Mouse (Mus musculus) heart, embryonic 10.5 days (tissue): Measurements from ENCODE around the gene Sds. TPM values are rescaled to one million over a fixed set of nuclear protein-coding genes. Genes with fewer than 3 reads are reported as not detected.

Experiments used
- DNase-seq: peaks from one replicate; pipeline ENCODE4 v3.0.0-alpha.2; 2017; ENCODE audit warnings: low spot score
- H3K27ac ChIP-seq: fragments of 300-500 bp; sonication (generic); 2 replicates; pipeline ENCODE4 v1.5.1; 2016; ENCODE audit warnings: mild to moderate bottlenecking
- H3K27me3 ChIP-seq: fragments of 300-500 bp; sonication (generic); 2 replicates; pipeline ENCODE4 v1.6.1; 2016; ENCODE audit warnings: mild to moderate bottlenecking; ENCODE audit not compliant: poor library complexity, insufficient read depth, severe bottlenecking
- H3K36me3 ChIP-seq: fragments of 300-500 bp; sonication (generic); 2 replicates; pipeline ENCODE4 v1.6.1; 2016; ENCODE audit warnings: mild to moderate bottlenecking, moderate library complexity
- H3K4me1 ChIP-seq: fragments of 300-500 bp; sonication (generic); 2 replicates; pipeline ENCODE4 v1.6.1; 2016; ENCODE audit warnings: mild to moderate bottlenecking
- H3K4me3 ChIP-seq: fragments of 300-500 bp; sonication (generic); 2 replicates; pipeline ENCODE4 v1.5.1; 2016; ENCODE audit warnings: mild to moderate bottlenecking, moderate library complexity
- H3K9me3 ChIP-seq: fragments of 300-500 bp; sonication (generic); 2 replicates; pipeline ENCODE4 v1.6.1; 2016; ENCODE audit warnings: mild to moderate bottlenecking, moderate library complexity
- WGBS: fragments of 180-500 bp; shearing (Covaris S2); methylation state at CpG from one replicate; pipeline ENCODE4 v1.1.7; 2016; 5-methylcytosine and 5-hydroxymethylcytosine counted together
- polyA plus RNA-seq: library from polyadenylated mRNA; unstranded; fragments of >200 nt; fragmentation: Nextera tagmentation; extraction: Ambion mirVana; gene quantifications from 2 replicates; pipeline ENCODE4 v1.2.1, GENCODE M21; 2016

Gene Sds
- polyA plus RNA-seq, 1 experiment from 2014 or later, result 0.23 TPM

GRCm38 (mm10) chr5:120435731-120436501, 40.4 kb upstream of the Sds start:
- peak overlapping the region; percentile 58 for H3K4me3 ChIP-seq
- H3K27ac ChIP-seq, result no peak overlapping the region
- H3K4me1 ChIP-seq, result peaks cover 52% of the 10 kb centered on the region
- no peaks in the 10 kb centered on the region for H3K36me3 ChIP-seq
- under 1% methylated on average over 46 of the region's 47 CpGs for WGBS
- no peak for DNase-seq
- no peaks in the 10 kb centered on the region for H3K9me3 ChIP-seq
- peaks cover 100% of the 10 kb centered on the region for H3K27me3 ChIP-seq

DNA sequence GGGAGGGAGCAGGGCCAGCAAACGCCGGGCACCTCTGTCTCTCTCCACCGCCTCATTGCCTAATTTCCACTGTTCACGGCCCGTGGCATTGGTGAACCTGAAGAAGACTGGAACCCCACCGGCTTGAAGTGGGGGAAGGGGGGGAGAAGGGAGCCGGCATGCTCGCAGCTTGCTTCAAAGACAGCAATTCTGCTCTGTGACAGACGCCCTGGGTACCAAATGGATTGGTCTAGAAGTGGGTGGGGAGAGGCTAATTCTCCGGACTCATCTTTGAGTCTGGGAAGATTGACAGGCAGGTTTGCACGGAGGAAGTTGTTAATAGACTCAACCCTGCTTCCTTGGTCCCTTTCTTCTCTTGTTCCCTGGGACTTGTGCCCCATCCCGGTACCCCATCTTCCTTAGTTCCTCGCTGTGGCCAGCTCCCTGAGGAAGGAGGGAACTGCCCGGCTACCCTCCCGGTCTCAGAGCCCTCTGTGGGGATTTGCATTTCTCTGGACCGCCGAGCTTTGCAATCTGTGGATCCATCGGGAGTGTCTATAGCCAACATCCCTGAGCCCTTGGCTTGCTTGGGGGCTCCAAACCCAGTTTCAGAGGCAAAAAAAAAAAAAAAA, 39.3 kb upstream of the Sds start:
- under 1% methylated on average over 18 of the region's 18 CpGs for WGBS
- no peak for DNase-seq
- H3K36me3 ChIP-seq, result no peaks in the 10 kb centered on the region
- peaks cover 94% of the 10 kb centered on the region for H3K27me3 ChIP-seq
- H3K9me3 ChIP-seq, result no peaks in the 10 kb centered on the region
- H3K4me1 ChIP-seq, result peaks cover 44% of the 10 kb centered on the region
- H3K27ac ChIP-seq, result no peak overlapping the region
- H3K4me3 ChIP-seq, result no peak overlapping the region

DNA sequence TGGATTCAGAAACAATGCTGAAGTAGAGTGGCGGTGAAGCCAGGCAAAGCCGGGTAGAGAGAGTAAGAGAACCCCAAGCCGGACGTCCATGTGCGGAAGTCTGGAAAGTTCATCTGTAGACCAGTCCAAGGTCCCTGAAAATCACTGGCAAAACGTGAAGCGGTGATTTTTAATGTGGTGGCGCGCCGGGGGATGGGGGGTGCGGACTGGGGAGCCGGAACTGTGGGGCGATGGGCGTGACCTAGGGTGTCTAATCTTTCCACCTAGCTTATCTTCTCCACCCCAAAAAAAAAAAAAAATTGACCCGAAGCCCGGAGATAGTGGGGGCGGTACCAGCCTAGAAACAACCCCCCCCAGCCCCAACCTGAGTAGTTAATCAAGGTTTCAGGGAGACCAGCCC, 38.8 kb upstream of the Sds start:
- peaks cover 38% of the 10 kb centered on the region for H3K4me1 ChIP-seq
- H3K27me3 ChIP-seq, result peaks cover 94% of the 10 kb centered on the region
- H3K4me3 ChIP-seq, result peak overlapping the region; percentile 41; the same call in 1 of the 2 replicates
- DNase-seq, result no peak
- H3K27ac ChIP-seq, result no peak overlapping the region
- WGBS, result under 1% methylated on average over 17 of the region's 17 CpGs
- no peaks in the 10 kb centered on the region for H3K9me3 ChIP-seq
- no peaks in the 10 kb centered on the region for H3K36me3 ChIP-seq

DNA sequence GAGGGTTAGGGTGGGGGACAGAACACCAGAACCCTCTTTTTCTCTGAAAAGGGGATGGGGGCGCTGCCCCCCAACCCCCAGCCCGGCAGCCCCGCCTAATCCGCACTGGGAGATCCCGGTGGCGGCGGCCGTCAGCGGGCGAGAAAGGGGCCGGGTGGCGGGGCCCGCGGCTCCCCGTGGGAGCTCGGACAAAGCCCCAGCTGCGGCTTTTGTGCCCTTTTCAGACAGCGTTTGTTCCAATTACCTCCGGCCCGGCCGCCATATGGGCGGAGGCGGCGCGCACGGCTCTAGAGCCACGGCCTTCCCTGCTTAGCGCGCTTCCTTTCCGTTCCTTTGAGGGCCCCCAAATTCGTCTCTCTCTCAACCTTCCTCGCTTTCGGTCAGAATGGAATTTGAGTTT, 38.3 kb upstream of the Sds start:
- peaks cover 37% of the 10 kb centered on the region for H3K4me1 ChIP-seq
- WGBS, result under 1% methylated on average over 33 of the region's 33 CpGs
- no peaks in the 10 kb centered on the region for H3K36me3 ChIP-seq
- no peak overlapping the region for H3K27ac ChIP-seq
- H3K4me3 ChIP-seq, result peak overlapping the region; percentile 41
- H3K9me3 ChIP-seq, result no peaks in the 10 kb centered on the region
- DNase-seq, result no peak
- peaks cover 94% of the 10 kb centered on the region for H3K27me3 ChIP-seq

GRCm38 (mm10) chr5:120438469-120438868, 37.9 kb upstream of the Sds start:
- no peak overlapping the region for H3K4me3 ChIP-seq
- 1% methylated on average over 13 of the region's 13 CpGs for WGBS
- no peak overlapping the region for H3K27ac ChIP-seq
- no peaks in the 10 kb centered on the region for H3K36me3 ChIP-seq
- no peak for DNase-seq
- H3K27me3 ChIP-seq, result peaks cover 94% of the 10 kb centered on the region
- no peaks in the 10 kb centered on the region for H3K9me3 ChIP-seq
- H3K4me1 ChIP-seq, result peaks cover 37% of the 10 kb centered on the region

DNA sequence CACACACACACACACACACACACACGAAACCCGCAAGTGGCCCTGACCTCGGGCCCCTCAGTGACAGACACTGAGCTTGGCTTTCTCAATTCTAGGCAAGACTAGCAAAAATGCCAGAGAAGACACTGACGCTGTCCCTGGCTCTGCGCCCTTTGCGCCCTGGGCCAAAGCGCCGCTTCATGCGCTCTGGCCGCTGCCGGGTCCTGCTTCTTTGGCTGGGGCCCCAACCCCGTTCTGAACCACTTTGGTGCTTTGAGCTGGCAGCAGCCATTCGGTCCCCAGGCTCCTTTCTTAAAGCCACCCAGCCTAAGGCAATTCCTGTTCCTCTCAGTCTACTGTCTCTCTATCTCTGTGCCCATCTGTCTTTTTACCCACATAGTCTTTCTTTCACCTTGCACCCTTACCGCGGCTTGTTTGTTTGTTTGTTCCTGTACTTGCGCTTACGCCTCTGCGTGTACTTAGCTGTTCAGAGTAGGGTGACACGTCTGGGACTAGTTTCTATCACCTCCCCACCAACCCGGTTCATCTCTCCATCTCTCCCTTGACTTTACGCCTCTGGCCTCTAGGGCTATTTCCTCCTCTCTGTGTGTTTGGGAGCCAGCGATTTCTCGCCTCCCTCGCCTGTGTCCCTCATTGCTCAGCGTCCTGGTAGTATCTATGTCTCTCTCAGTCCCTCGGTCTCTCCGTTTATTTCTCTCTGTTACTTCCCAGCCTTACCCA, 37.2 kb upstream of the Sds start:
- H3K4me1 ChIP-seq, result peaks cover 37% of the 10 kb centered on the region
- H3K27ac ChIP-seq, result no peak overlapping the region
- 3% methylated on average over 27 of the region's 27 CpGs for WGBS
- DNase-seq, result no peak
- H3K36me3 ChIP-seq, result no peaks in the 10 kb centered on the region
- H3K9me3 ChIP-seq, result no peaks in the 10 kb centered on the region
- H3K27me3 ChIP-seq, result peaks cover 94% of the 10 kb centered on the region
- H3K4me3 ChIP-seq, result no peak overlapping the region; the same call in 1 of the 2 replicates

- H3K4me1 ChIP-seq, result peaks cover 37% of the 10 kb centered on the region
- no peaks in the 10 kb centered on the region for H3K36me3 ChIP-seq
- DNase-seq, result no peak
- H3K4me3 ChIP-seq, result peak overlapping the region; percentile 53
- no peak overlapping the region for H3K27ac ChIP-seq
- WGBS, result 1% methylated on average over 61 of the region's 61 CpGs
- H3K9me3 ChIP-seq, result no peaks in the 10 kb centered on the region
- peaks cover 94% of the 10 kb centered on the region for H3K27me3 ChIP-seq
Measured at GRCm38 (mm10) chr5:120439887-120440670, 36.2 kb upstream of the Sds start.

DNA sequence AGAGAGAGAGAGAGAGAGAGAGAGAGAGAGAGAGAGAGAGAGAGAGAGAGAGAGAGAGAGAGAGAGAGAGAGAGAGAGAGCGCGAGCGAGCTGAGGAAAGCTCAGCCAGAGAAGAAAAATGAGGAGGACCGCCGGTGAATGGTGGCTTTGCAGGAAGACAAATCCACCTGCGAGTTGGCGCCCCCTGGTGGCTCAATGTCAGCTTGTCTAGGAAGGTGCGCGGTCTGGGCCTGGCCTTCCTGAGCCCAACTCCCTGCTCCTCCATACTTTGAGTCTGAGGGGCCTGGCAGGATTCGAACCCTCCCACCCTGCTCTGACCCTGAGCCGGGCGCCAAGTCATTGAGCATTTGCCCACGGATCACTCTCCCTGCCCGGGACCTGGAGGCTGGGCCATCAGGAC, 35.6 kb upstream of the Sds start:
- DNase-seq, result peak; percentile 95
- Histone ChIP-seq H3K4me1 (peaks cover 33% of the 10 kb centered on the region), H3K36me3 (no peaks in the 10 kb centered on the region), H3K9me3 (no peaks in the 10 kb centered on the region), H3K27me3 (peaks cover 94% of the 10 kb centered on the region), H3K27ac (no peak overlapping the region), H3K4me3 (peak overlapping the region; percentile 53)
- 5% methylated on average over 14 of the region's 14 CpGs for WGBS

- Histone ChIP-seq H3K9me3 (no peaks in the 10 kb centered on the region), H3K4me1 (no peaks in the 10 kb centered on the region), H3K4me3 (no peak overlapping the region), H3K27ac (no peak overlapping the region), H3K27me3 (peaks cover 65% of the 10 kb centered on the region), H3K36me3 (no peaks in the 10 kb centered on the region)
- WGBS, result 27% methylated on average over 13 of the region's 13 CpGs
- DNase-seq, result no peak
Measured at GRCm38 (mm10) chr5:120447305-120447704, 29.0 kb upstream of the Sds start.

DNA sequence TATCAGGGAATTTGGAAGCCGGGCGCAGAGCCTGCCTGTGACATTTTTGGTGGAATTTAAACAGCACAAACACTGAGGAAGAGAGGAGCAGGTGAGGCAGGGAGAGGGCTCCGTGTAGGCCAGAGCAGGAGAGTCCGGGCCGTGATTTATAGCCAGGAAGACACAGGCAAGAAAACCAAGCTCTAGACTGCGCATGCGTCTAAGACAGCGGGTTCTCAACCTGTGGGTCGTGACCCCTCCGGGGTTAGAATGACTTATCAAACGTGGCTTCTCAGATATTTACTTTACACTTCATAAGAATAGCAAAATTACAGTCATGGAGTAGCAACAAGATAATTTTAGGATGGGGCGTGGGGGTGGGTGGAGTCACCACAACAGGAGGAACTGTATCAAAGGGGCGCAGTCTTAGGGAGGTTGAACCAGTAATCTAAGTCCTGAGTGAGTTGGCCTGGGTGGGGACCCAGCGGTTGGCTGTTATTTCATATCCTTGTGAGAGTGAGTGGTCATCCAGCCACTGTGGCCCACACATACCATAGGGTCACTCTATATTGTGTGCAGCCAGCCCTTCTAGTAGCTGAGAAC, 21.5 kb upstream of the Sds start:
- DNase-seq, result no peak
- peaks cover 51% of the 10 kb centered on the region for H3K27me3 ChIP-seq
- H3K36me3 ChIP-seq, result no peaks in the 10 kb centered on the region
- H3K4me1 ChIP-seq, result no peaks in the 10 kb centered on the region
- 66% methylated on average over 14 of the region's 14 CpGs for WGBS
- H3K9me3 ChIP-seq, result no peaks in the 10 kb centered on the region
- no peak overlapping the region for H3K4me3 ChIP-seq
- H3K27ac ChIP-seq, result no peak overlapping the region

DNA sequence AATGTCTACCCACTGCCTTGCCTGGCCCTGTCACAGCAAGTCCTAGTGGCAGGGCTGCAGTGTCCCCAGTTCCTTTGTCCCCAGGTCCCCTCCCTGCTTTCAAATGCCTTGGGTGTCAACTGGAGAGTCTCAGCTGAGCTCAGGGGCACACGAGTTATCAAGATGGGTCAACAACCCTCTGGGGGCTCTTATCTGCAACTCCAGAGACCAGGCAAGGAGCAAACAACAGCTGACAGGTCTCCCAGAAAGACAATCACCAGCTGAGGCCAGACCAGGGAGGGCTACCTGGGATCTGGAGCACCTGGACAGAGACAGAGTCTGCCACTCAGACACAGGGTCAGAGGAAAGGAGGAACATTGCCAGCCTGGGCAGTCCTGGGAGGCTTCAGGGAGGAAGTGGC, 20.1 kb upstream of the Sds start:
- H3K27ac ChIP-seq, result no peak overlapping the region
- H3K4me1 ChIP-seq, result no peaks in the 10 kb centered on the region
- no peaks in the 10 kb centered on the region for H3K36me3 ChIP-seq
- DNase-seq, result no peak
- H3K4me3 ChIP-seq, result no peak overlapping the region
- H3K27me3 ChIP-seq, result peaks cover 65% of the 10 kb centered on the region
- no peaks in the 10 kb centered on the region for H3K9me3 ChIP-seq
- 4% methylated on average over 1 of the region's 1 CpGs for WGBS

GRCm38 (mm10) chr5:120456841-120457554, 19.3 kb upstream of the Sds start:
- Histone ChIP-seq H3K9me3 (no peaks in the 10 kb centered on the region), H3K36me3 (no peaks in the 10 kb centered on the region), H3K4me3 (no peak overlapping the region), H3K27me3 (peaks cover 73% of the 10 kb centered on the region), H3K4me1 (0 out of 2 replicates have a peak, but pooled peaks cover 5% of the 10 kb centered on the region), H3K27ac (no peak overlapping the region)
- no peak for DNase-seq
- WGBS, result 50% methylated on average over 7 of the region's 7 CpGs
